Mouse (Mus musculus) brain, embryonic 14.5 days (tissue): ENCODE measurements at regions not wholly inside any gene's neighbourhood (a gene's known extent, or its start where the extent isn't known, plus 50 kb on each side); places are given as distances from the start of the nearest gene placed in this dataset.

ENCODE experiments used
- CTCF ChIP-seq: fragments of 200-500 bp; IDR thresholded peaks from 2 replicates; pipeline ENCODE4 v1.5.1; 2012; ENCODE audit warnings: inconsistent platforms, mild to moderate bottlenecking, moderate library complexity, borderline replicate concordance; ENCODE audit not compliant: insufficient read depth, insufficient read length; ENCODE audit errors: extremely low read depth
- POLR2A ChIP-seq: fragments of 200-500 bp; IDR thresholded peaks from 2 replicates; pipeline ENCODE4 v1.6.1; 2012; ENCODE audit warnings: mild to moderate bottlenecking, inconsistent platforms, borderline replicate concordance; ENCODE audit not compliant: poor library complexity, insufficient read depth, insufficient read length, severe bottlenecking; ENCODE audit errors: extremely low read depth

DNA sequence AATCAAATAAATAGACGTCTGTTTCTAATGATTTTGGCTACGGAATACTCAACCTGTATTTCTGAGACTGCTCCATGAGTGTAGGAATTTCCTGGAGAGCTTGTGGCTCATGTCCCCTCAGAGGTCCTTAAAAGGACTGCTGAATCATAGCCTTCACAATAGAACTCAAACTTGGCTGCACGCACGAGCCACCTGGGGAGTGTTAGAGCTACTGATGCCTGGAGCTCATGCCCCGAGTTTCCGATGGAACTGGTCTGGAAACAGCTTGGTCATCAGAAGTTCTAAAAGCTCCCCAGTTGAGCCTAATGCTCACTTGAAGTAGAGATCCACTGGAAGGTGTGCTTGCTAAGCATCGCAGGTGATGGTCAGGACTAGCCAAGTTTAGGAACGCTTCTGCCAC lies 174.3 kb upstream of the Maf start:
- TF ChIP-seq CTCF (no peak), POLR2A (no peak)
